Mouse (Mus musculus): Measurements from ENCODE around the gene Tmed8. TPM values are rescaled to one million over a fixed set of nuclear protein-coding genes. Genes with fewer than 3 reads are reported as not detected.

Tmed8 gene
- polyA plus RNA-seq (2012; rRNA removed): 0.69 and 0.89 TPM in 2 replicates

GRCm38 (mm10) chr12:87199973-87200586 is at the start of gene Tmed8:
Gene Tmed8 (minus strand): TSS chr12:87200454.
- under 1% methylated on average over 70 of the region's 70 CpGs for WGBS
- H3K27ac ChIP-seq (ENCODE audit: insufficient read depth, low read depth, low read length): no peak within 1 kb of the TSS

DNA sequence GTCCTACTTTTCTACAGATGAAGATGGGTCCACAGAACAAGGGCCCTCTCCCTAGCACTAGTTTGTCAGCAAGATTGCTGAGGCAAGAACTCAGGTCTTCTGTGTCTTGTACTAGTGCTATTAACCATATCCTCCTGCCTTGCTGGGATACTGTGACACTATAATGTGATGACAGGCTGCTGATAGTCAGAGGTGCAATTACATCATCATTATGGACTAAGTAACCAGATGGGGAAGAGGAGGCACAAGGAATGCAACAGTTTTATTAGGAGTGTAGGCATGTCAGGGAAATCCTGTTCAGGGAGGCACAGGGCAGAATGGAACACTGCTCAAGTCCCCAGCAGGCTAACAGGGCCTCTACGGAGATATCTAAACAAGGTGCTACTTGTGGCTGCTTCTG is 38.4 kb upstream of the Tmed8 start, which contains the start of gene Noxred1:
Gene Noxred1, minus strand, starts transcription at position 101 of the 400 bp plus-strand sequence.
- Histone ChIP-seq H3K27me3 (ENCODE audit: control insufficient read depth, insufficient read depth, low read length) (no peaks in the 10 kb centered on the region), H3K4me1 (ENCODE audit: control insufficient read depth, insufficient read depth, insufficient read length, low read length) (no peaks in the 10 kb centered on the region), H3K27ac (ENCODE audit: insufficient read depth, low read depth, low read length) (no peak within 1 kb of the TSS), H3K36me3 (ENCODE audit: control insufficient read depth, insufficient read depth, low read length) (peaks cover 41% of the 10 kb centered on the region), H3K4me3 (ENCODE audit: low read depth, low read length) (no peak within 1 kb of the TSS)
- TF ChIP-seq CTCF (IDR thresholded peaks at IDR 0.05; ENCODE audit: extremely low read depth, insufficient read length, insufficient replicate concordance, low read depth, low read length): no peak
- TF ChIP-seq POLR2A (IDR thresholded peaks at IDR 0.05; ENCODE audit: low read depth, low read length): no peak
- WGBS: 96% methylated on average over 1 of the region's 1 CpGs

More at GRCm38 (mm10) chr12:87199973-87200586, at the start of gene Tmed8:
- Histone ChIP-seq H3K4me3 (ENCODE audit: low read depth, low read length) (peak within 1 kb of the TSS; percentile 84), H3K36me3 (ENCODE audit: control insufficient read depth, insufficient read depth, low read length) (no peaks in the 10 kb centered on the region), H3K27me3 (ENCODE audit: control insufficient read depth, insufficient read depth, low read length) (no peaks in the 10 kb centered on the region; the same call in 1 of the 2 replicates), H3K4me1 (ENCODE audit: control insufficient read depth, insufficient read depth, insufficient read length, low read length) (no peaks in the 10 kb centered on the region)
- TF ChIP-seq POLR2A (IDR thresholded peaks at IDR 0.05; ENCODE audit: low read depth, low read length) (no peak), CTCF (IDR thresholded peaks at IDR 0.05; ENCODE audit: extremely low read depth, insufficient read length, insufficient replicate concordance, low read depth, low read length) (no peak)

DNA sequence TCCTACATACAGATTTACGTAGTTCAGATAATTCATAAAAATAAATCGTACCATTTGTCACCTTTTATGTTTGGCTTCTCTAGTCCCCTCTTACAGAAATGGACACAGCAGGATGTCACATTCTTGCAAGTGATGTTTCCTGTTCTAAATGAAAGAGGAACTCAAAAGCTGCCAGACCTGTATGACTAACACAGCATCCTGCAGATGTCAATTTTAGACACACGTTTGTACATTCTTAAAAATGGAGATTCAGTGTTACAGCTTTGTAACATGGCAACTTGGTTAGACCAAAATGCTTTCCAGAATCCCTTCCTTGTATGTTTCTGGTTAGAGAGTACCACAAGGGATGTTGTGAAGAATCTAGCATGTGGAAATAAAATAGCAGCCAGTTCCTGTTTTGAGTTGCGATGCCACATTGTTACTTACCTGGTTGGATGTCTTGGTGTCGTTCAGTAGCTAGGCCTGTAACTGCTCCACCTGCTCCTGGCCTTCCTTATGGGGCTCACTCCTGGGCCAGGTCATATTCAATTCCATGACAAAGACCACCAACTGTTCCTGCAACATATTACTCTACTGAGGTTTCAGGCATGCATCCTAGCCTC is 36.7 kb upstream of the Tmed8 start:
- no peak overlapping the region for H3K27ac ChIP-seq (ENCODE audit: insufficient read depth, low read depth, low read length)
- WGBS: 83% methylated on average over 5 of the region's 5 CpGs
- TF ChIP-seq CTCF (IDR thresholded peaks at IDR 0.05; ENCODE audit: extremely low read depth, insufficient read length, insufficient replicate concordance, low read depth, low read length) (no peak), POLR2A (IDR thresholded peaks at IDR 0.05; ENCODE audit: low read depth, low read length) (no peak)

DNA sequence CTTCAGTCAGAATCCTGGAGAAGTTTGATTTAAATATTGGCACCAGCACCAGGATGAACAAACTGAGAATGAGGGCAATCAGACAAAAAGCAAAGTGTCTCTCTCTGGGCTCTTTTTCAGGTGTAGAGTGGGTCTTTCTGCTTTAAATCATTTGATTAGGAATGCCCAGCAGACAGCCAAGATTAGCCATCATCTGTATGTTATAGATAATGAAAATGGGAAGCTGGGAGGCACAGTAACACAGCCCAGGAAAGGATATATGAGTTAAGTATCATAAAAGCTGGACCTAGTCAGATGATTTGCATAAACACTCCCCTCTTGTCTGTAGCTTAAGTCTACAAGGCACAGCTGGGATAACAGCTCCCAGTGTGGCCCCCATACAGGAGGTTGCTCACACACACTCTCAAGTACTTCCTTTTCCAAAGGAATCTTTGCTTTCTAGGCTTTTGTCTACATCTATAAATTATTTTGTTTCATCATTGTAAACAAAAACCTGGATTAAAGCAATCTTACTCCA is 30.2 kb upstream of the Tmed8 start:
- TF ChIP-seq CTCF (IDR thresholded peaks at IDR 0.05; ENCODE audit: extremely low read depth, insufficient read length, insufficient replicate concordance, low read depth, low read length) (no peak), POLR2A (IDR thresholded peaks at IDR 0.05; ENCODE audit: low read depth, low read length) (no peak)
- Histone ChIP-seq H3K4me3 (ENCODE audit: low read depth, low read length) (no peak overlapping the region), H3K27ac (ENCODE audit: insufficient read depth, low read depth, low read length) (no peak overlapping the region), H3K27me3 (ENCODE audit: control insufficient read depth, insufficient read depth, low read length) (no peaks in the 10 kb centered on the region), H3K36me3 (ENCODE audit: control insufficient read depth, insufficient read depth, low read length) (no peaks in the 10 kb centered on the region), H3K4me1 (ENCODE audit: control insufficient read depth, insufficient read depth, insufficient read length, low read length) (no peaks in the 10 kb centered on the region)

More for the DNA sequence above, 36.7 kb upstream of the Tmed8 start:
- H3K36me3 ChIP-seq (ENCODE audit: control insufficient read depth, insufficient read depth, low read length): peaks cover 32% of the 10 kb centered on the region
- no peaks in the 10 kb centered on the region for H3K4me1 ChIP-seq (ENCODE audit: control insufficient read depth, insufficient read depth, insufficient read length, low read length)
- H3K27me3 ChIP-seq (ENCODE audit: control insufficient read depth, insufficient read depth, low read length): no peaks in the 10 kb centered on the region
- no peak overlapping the region for H3K4me3 ChIP-seq (ENCODE audit: low read depth, low read length)

DNA sequence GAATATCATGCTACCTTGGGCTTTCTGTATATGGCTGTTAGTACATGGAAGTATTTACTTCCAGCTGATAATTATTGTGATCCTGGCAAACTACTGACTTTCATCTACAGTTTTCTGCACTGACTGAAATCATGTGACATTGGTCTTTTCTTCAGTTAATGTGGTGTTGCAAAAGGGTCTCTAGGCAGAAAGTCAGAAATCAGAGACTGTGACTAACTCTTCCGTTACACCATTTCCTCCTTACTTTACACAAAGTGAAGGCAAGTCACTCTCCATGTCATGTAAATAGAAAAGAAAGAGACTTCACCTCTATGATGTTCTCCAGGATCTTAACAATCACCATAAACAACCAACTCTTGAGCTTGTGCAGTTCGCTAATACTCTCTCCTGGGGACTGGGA is 29.4 kb upstream of the Tmed8 start:
- TF ChIP-seq CTCF (IDR thresholded peaks at IDR 0.05; ENCODE audit: extremely low read depth, insufficient read length, insufficient replicate concordance, low read depth, low read length) (no peak), POLR2A (IDR thresholded peaks at IDR 0.05; ENCODE audit: low read depth, low read length) (no peak)
- H3K27ac ChIP-seq (ENCODE audit: insufficient read depth, low read depth, low read length): no peak overlapping the region
- WGBS: 90% methylated on average over 2 of the region's 2 CpGs
- H3K36me3 ChIP-seq (ENCODE audit: control insufficient read depth, insufficient read depth, low read length): no peaks in the 10 kb centered on the region
- no peaks in the 10 kb centered on the region for H3K27me3 ChIP-seq (ENCODE audit: control insufficient read depth, insufficient read depth, low read length)
- H3K4me3 ChIP-seq (ENCODE audit: low read depth, low read length): no peak overlapping the region
- H3K4me1 ChIP-seq (ENCODE audit: control insufficient read depth, insufficient read depth, insufficient read length, low read length): no peaks in the 10 kb centered on the region

- no peak overlapping the region for H3K27ac ChIP-seq (ENCODE audit: insufficient read depth, low read depth, low read length)
- H3K4me3 ChIP-seq (ENCODE audit: low read depth, low read length): no peak overlapping the region
- H3K27me3 ChIP-seq (ENCODE audit: control insufficient read depth, insufficient read depth, low read length): no peaks in the 10 kb centered on the region
- TF ChIP-seq CTCF (IDR thresholded peaks at IDR 0.05; ENCODE audit: extremely low read depth, insufficient read length, insufficient replicate concordance, low read depth, low read length) (no peak), POLR2A (IDR thresholded peaks at IDR 0.05; ENCODE audit: low read depth, low read length) (no peak)
- no peaks in the 10 kb centered on the region for H3K36me3 ChIP-seq (ENCODE audit: control insufficient read depth, insufficient read depth, low read length)
- H3K4me1 ChIP-seq (ENCODE audit: control insufficient read depth, insufficient read depth, insufficient read length, low read length): no peaks in the 10 kb centered on the region
- 72% methylated on average over 7 of the region's 7 CpGs for WGBS
Observed at GRCm38 (mm10) chr12:87226801-87227200, 26.5 kb upstream of the Tmed8 start.

DNA sequence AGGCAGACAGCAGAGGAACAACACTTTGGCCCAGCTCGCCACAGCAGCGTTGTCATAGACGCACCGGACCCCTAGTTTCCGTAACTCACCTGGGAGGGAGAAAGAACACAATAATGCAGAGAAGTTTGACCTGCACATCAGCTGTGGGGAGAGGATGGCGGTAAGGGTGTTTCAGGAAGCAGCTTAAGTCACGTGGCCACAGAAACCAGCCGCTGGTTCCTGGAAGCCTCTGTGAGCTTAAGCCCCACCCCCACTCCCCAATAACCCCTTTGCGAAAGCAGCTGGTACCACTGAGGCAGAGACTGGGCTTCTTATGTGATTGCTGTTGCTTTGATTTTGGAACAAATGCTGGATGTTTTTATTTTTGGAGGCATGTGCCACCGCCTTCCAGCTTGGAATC is 24.7 kb upstream of the Tmed8 start:
- WGBS: 79% methylated on average over 10 of the region's 10 CpGs
- H3K27me3 ChIP-seq (ENCODE audit: control insufficient read depth, insufficient read depth, low read length): no peaks in the 10 kb centered on the region
- H3K4me3 ChIP-seq (ENCODE audit: low read depth, low read length): no peak overlapping the region
- no peaks in the 10 kb centered on the region for H3K36me3 ChIP-seq (ENCODE audit: control insufficient read depth, insufficient read depth, low read length)
- no peak overlapping the region for H3K27ac ChIP-seq (ENCODE audit: insufficient read depth, low read depth, low read length)
- H3K4me1 ChIP-seq (ENCODE audit: control insufficient read depth, insufficient read depth, insufficient read length, low read length): no peaks in the 10 kb centered on the region
- TF ChIP-seq CTCF (IDR thresholded peaks at IDR 0.05; ENCODE audit: extremely low read depth, insufficient read length, insufficient replicate concordance, low read depth, low read length) (no peak), POLR2A (IDR thresholded peaks at IDR 0.05; ENCODE audit: low read depth, low read length) (no peak)
